Mouse (Mus musculus) limb, embryonic 14.5 days (tissue): ENCODE measurements around the gene Syne3. TPM values are rescaled to one million over a fixed set of nuclear protein-coding genes. Genes with fewer than 3 reads are reported as not detected.

Source experiments
- ATAC-seq: fragments of 200-750 bp; cut with Nextera tagmentation; 2 replicates; pipeline ENCODE4 v1.8.0; 2017; ENCODE audit warnings: low read depth, moderate number of reproducible peaks, moderate TSS enrichment; ENCODE audit not compliant: low FRiP score
- DNase-seq: peaks from one replicate; pipeline ENCODE4 v3.0.0-alpha.2; 2015; ENCODE audit warnings: low spot score
- H3K27ac ChIP-seq: fragments of 300-500 bp; sonication (generic); replicated peaks from 2 replicates; pipeline ENCODE4 v1.5.1; 2014; ENCODE audit warnings: low read depth, mild to moderate bottlenecking, low read length, moderate library complexity, mixed read lengths
- H3K27me3 ChIP-seq: fragments of 300-500 bp; sonication (generic); 2 replicates; pipeline ENCODE4 v1.6.1; 2014; ENCODE audit warnings: low read length, mixed read lengths; ENCODE audit not compliant: control insufficient read depth, insufficient read depth
- H3K36me3 ChIP-seq: fragments of 300-500 bp; sonication (generic); 2 replicates; pipeline ENCODE4 v1.6.1; 2014; ENCODE audit warnings: mild to moderate bottlenecking, low read length, moderate library complexity, mixed read lengths; ENCODE audit not compliant: control insufficient read depth, insufficient read depth
- H3K4me1 ChIP-seq: fragments of 300-500 bp; sonication (generic); 2 replicates; pipeline ENCODE4 v1.6.1; 2014; ENCODE audit warnings: antibody characterized with exemption, low read length, mixed read lengths; ENCODE audit not compliant: control insufficient read depth, insufficient read depth
- H3K4me2 ChIP-seq: fragments of 300-500 bp; sonication (generic); replicated peaks from 2 replicates; pipeline ENCODE4 v1.6.1; 2014; ENCODE audit warnings: low read depth, mild to moderate bottlenecking, low read length, moderate library complexity; ENCODE audit not compliant: severe bottlenecking
- H3K4me3 ChIP-seq: fragments of 300-500 bp; sonication (generic); replicated peaks from 2 replicates; pipeline ENCODE4 v1.5.1; 2014; ENCODE audit warnings: low read length
- H3K9ac ChIP-seq: fragments of 300-500 bp; sonication (generic); 2 replicates; pipeline ENCODE4 v1.6.1; 2014; ENCODE audit warnings: mild to moderate bottlenecking, low read depth, low read length, moderate library complexity; ENCODE audit not compliant: severe bottlenecking
- H3K9me3 ChIP-seq: fragments of 300-500 bp; sonication (generic); 2 replicates; pipeline ENCODE4 v1.6.1; 2016; ENCODE audit warnings: low read length; ENCODE audit not compliant: control insufficient read depth
- POLR2A ChIP-seq: fragments of 200-500 bp; IDR thresholded peaks from 2 replicates; pipeline ENCODE4 v1.8.0; 2012; ENCODE audit warnings: inconsistent platforms, mild to moderate bottlenecking, moderate library complexity, borderline replicate concordance; ENCODE audit not compliant: insufficient read depth, insufficient read length; ENCODE audit errors: extremely low read depth
- WGBS: fragments of 180-500 bp; shearing (Covaris S2); extraction: QIAGEN DNeasy Blood & Tissue Kit; methylation state at CpG from one replicate; pipeline ENCODE4 v1.1.7; 2014; 5-methylcytosine and 5-hydroxymethylcytosine counted together
- microRNA-seq: library from miRNA; unstranded; fragments of <30 nt; microRNA quantifications from one replicate; pipeline ENCODE4, GENCODE M21; 2016
- polyA plus RNA-seq, 2 experiments: library from polyadenylated mRNA; depleted of rRNA in 1 of 2; stranded (reverse) in 1 of 2; unstranded in 1 of 2; fragments of >200 nt; fragmentation: Nextera tagmentation in 1 of 2; extraction: Ambion mirVana in 1 of 2; gene quantifications; 2 replicates each; pipeline versions ENCODE4 v1.2.1 to v1.2.3; 2012 to 2014

Syne3 gene
- polyA plus RNA-seq, 2 experiments, result 2.0 to 2.6 TPM

DNA sequence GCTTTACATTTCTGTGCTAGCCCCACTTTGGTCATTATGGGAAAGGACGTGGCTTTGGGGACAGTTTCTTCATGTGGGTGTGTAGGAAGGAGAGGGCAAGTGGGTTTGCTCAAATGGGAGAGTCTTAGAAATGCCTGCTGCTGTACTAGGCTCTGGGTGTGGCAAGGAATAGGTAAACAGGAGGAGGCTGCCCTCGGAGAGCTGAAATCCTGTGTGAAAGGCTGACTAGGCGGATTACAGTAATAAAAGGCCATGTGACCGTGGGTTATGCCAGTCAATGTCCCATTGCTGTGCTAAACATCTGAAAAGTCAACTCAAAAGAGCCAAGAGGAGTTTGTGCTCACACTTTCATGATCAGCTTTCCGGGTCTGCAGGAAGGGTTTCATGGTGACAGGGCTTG is 127.1 kb downstream of the Syne3 start:
- no peak overlapping the region for H3K4me2 ChIP-seq
- H3K27me3 ChIP-seq, result no peaks in the 10 kb centered on the region
- 56% methylated on average over 5 of the region's 5 CpGs for WGBS
- H3K9me3 ChIP-seq, result no peaks in the 10 kb centered on the region
- DNase-seq, result no peak
- no peak overlapping the region for H3K4me3 ChIP-seq
- H3K4me1 ChIP-seq, result no peaks in the 10 kb centered on the region
- H3K27ac ChIP-seq, result no peak overlapping the region
- no peak for TF ChIP-seq POLR2A
- no peak for ATAC-seq
- no peaks in the 10 kb centered on the region for H3K36me3 ChIP-seq
- no peak overlapping the region for H3K9ac ChIP-seq

DNA sequence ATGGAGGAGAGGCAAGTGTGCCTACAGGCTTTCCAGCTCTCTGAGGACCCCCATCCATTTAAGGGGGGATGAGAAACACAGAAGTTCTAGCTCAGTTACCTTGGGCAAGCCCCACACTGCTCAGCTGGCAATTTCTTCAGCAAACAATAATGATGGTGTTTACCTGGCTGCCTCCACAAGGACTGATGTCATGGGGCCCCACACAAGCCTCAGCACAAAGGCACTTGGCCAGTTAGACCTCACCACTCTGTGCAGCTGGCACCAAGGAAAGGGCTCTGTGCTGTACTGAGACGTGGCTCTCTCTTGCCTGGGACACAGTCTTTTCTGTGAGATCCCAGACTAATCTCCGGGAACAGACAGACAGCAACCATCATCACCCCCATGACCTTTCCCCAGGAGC is 127.5 kb downstream of the Syne3 start:
- 55% methylated on average over 2 of the region's 2 CpGs for WGBS
- Histone ChIP-seq H3K4me2 (no peak overlapping the region), H3K36me3 (no peaks in the 10 kb centered on the region), H3K27me3 (no peaks in the 10 kb centered on the region), H3K27ac (no peak overlapping the region), H3K9ac (no peak overlapping the region), H3K4me3 (no peak overlapping the region), H3K9me3 (no peaks in the 10 kb centered on the region), H3K4me1 (no peaks in the 10 kb centered on the region)
- TF ChIP-seq POLR2A, result no peak
- no peak for DNase-seq
- no peak for ATAC-seq

DNA sequence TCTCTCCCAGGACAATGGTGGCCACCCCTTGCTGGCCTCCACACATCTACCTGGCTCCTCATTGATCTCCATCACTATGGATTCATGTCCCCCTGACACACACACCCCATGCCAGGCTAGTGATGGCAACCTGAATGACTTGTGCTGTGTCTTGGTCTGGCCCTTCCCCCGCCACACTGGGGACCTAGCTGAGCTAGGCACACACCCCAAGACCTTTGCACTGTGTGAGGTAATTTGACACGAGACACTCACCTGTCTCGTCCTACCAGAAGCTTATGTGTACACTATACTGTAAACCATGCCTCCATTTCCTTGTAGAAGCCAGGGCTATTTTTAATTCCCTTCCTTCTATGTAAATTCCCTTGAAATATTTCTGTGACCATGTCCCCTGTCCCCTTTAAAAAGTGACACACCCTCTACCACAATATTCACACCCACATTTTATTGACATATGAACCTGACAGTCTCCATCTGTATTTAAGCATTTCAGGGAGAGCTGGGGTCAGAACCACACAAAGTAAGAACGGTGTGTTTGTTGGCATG is 128.0 kb downstream of the Syne3 start:
- no peak overlapping the region for H3K27ac ChIP-seq
- no peaks in the 10 kb centered on the region for H3K4me1 ChIP-seq
- H3K9ac ChIP-seq, result no peak overlapping the region
- H3K36me3 ChIP-seq, result no peaks in the 10 kb centered on the region
- H3K4me2 ChIP-seq, result no peak overlapping the region
- DNase-seq (no peak), ATAC-seq (no peak)
- H3K9me3 ChIP-seq, result no peaks in the 10 kb centered on the region
- no peak overlapping the region for H3K4me3 ChIP-seq
- no peaks in the 10 kb centered on the region for H3K27me3 ChIP-seq
- WGBS, result 62% methylated on average over 4 of the region's 4 CpGs
- TF ChIP-seq POLR2A, result no peak

DNA sequence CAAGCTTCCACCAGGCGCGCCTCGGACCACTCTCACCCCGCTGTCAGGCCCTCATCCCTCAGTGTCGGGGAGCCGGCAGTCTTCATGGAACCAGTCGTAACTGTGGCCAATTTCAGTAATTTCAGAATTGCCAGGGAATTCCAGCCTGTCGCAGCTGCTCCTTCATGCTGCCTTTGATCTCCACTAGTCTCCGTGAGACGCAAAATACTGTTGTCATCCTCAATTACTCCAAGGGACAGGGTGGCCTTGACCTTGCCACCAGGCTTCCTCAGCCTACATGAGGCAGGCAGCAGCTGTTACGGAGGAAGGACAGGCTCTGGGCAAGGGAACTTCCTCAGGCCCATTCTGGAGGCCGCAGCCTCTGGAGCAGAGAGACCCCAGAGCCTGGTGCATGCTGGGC is 129.2 kb downstream of the Syne3 start:
- Histone ChIP-seq H3K27ac (no peak overlapping the region), H3K9me3 (no peaks in the 10 kb centered on the region), H3K27me3 (no peaks in the 10 kb centered on the region), H3K4me2 (no peak overlapping the region), H3K9ac (no peak overlapping the region), H3K36me3 (no peaks in the 10 kb centered on the region), H3K4me3 (no peak overlapping the region), H3K4me1 (no peaks in the 10 kb centered on the region)
- DNase-seq (no peak), ATAC-seq (no peak)
- TF ChIP-seq POLR2A, result no peak
- WGBS, result 55% methylated on average over 12 of the region's 12 CpGs

Small RNA genes within 50 kb of the gene (microRNA-seq; reads per million reads assigned to microRNA genes)
- gene Mir3069, result 2.7 reads per million, percentile 5 among the genes with 10 or more reads in this experiment

Other genes with a start within 250 kb of the Syne3 start
- 8.1 and 9.0 TPM in 2 replicates for gene Clmn, start 144.7 kb downstream of the Syne3 start, polyA plus RNA-seq (2012; rRNA removed)
- 2.9 and 3.9 TPM in 2 replicates for gene Clmn, start 144.7 kb downstream of the Syne3 start, polyA plus RNA-seq (2014; fragmentation: Nextera tagmentation; extraction: Ambion mirVana)
- gene Glrx5, start 22.9 kb upstream of the Syne3 start, polyA plus RNA-seq (2012; rRNA removed), result 70.0 and 85.1 TPM in 2 replicates
- 163 and 175 TPM in 2 replicates for gene Glrx5, start 22.9 kb upstream of the Syne3 start, polyA plus RNA-seq (2014; fragmentation: Nextera tagmentation; extraction: Ambion mirVana)
- gene Tcl1b2, start 136.2 kb upstream of the Syne3 start, polyA plus RNA-seq (2012; rRNA removed), result 0.05 and 0.17 TPM in 2 replicates
- not detected in 2 replicates for gene Tcl1b2, start 136.2 kb upstream of the Syne3 start, polyA plus RNA-seq (2014; fragmentation: Nextera tagmentation; extraction: Ambion mirVana)
- not detected in 2 replicates for gene Tcl1b1, start 149.9 kb upstream of the Syne3 start, polyA plus RNA-seq (2012; rRNA removed)
- not detected in 2 replicates for gene Tcl1b1, start 149.9 kb upstream of the Syne3 start, polyA plus RNA-seq (2014; fragmentation: Nextera tagmentation; extraction: Ambion mirVana)
- not detected in 2 replicates for gene Tcl1b5, start 166.5 kb upstream of the Syne3 start, polyA plus RNA-seq (2012; rRNA removed)
- gene Tcl1b5, start 166.5 kb upstream of the Syne3 start, polyA plus RNA-seq (2014; fragmentation: Nextera tagmentation; extraction: Ambion mirVana), result not detected in 2 replicates
- gene Tcl1b3, start 181.2 kb upstream of the Syne3 start, polyA plus RNA-seq (2012; rRNA removed), result not detected in 2 replicates
- not detected in 2 replicates for gene Tcl1b3, start 181.2 kb upstream of the Syne3 start, polyA plus RNA-seq (2014; fragmentation: Nextera tagmentation; extraction: Ambion mirVana)
- not detected in 2 replicates for gene Tcl1b4, start 192.1 kb upstream of the Syne3 start, polyA plus RNA-seq (2012; rRNA removed)
- not detected in 2 replicates for gene Tcl1b4, start 192.1 kb upstream of the Syne3 start, polyA plus RNA-seq (2014; fragmentation: Nextera tagmentation; extraction: Ambion mirVana)
- gene Tcl1, start 213.0 kb upstream of the Syne3 start, polyA plus RNA-seq (2012; rRNA removed), result not detected in 2 replicates
- not detected in 2 replicates for gene Tcl1, start 213.0 kb upstream of the Syne3 start, polyA plus RNA-seq (2014; fragmentation: Nextera tagmentation; extraction: Ambion mirVana)